ENCODE assay signal across 17 mouse cellular contexts in the genomic region with DNA sequence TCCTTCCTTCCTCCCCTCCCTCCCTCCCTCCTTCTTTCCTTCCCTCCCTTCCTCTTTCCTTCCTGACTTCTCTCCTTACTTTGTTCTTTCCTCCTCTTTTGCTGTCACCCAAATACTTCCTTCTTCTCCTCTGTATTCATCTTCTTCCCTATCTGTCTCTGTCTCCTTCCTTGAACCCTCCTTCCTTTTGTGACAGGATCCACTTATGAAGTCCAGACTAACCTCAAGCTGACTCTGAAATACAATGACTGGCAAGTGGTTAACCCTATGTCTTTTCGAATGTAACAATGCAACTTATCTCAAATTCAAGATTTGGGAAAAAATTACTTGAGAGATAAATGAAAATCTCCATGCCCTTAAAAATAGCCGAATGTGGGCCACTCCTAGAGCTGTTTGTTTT.
"Had no signal": no experiment of that assay in that cellular context is flagged by ENCODE, and none has a peak within 500 bp of the region (broad histone marks: within the 10 kb centered on the region; RNA-seq: fewer than 3 reads in every experiment).

No protein-coding gene starts in this region.

- H3K9ac ChIP-seq: intestine, embryonic 15.5 days; liver, embryonic 13.5 days; midbrain, embryonic 13.5 days had no signal

- H3K4me1 ChIP-seq: intestine, embryonic 15.5 days; liver, embryonic 13.5 days; megakaryocyte, embryonic 14.5 days; midbrain, embryonic 10.5 days; midbrain, embryonic 13.5 days had no signal

- ATAC-seq: intestine, embryonic 15.5 days; midbrain, embryonic 13.5 days; midbrain, embryonic 16.5 days had no signal

- H3K4me2 ChIP-seq: intestine, embryonic 15.5 days; liver, embryonic 13.5 days; midbrain, embryonic 13.5 days had no signal

- H3K27ac ChIP-seq: intestine, embryonic 15.5 days; liver, embryonic 13.5 days; midbrain, embryonic 10.5 days; midbrain, embryonic 13.5 days had no signal

- H3K4me3 ChIP-seq: intestine, embryonic 15.5 days; liver, embryonic 13.5 days; megakaryocyte, embryonic 14.5 days; midbrain, embryonic 10.5 days; midbrain, embryonic 13.5 days had no signal

- DNase-seq: kidney, adult 11 months; kidney, adult 9 months; kidney, postnatal 10 days; kidney, postnatal 36 days; liver, embryonic 13.5 days; lung, postnatal 10 days; lung, postnatal 4 days; right cerebral cortex, postnatal 14 days; spleen, adult 18-20 months; thymus, adult 2 months; thymus, postnatal 14 days; thymus, postnatal 4 days had no signal

- H3K36me3 ChIP-seq: intestine, embryonic 15.5 days; liver, embryonic 13.5 days; midbrain, embryonic 10.5 days; midbrain, embryonic 13.5 days had no signal

- H3K9me3 ChIP-seq: intestine, embryonic 15.5 days; liver, embryonic 13.5 days; megakaryocyte, embryonic 14.5 days; midbrain, embryonic 10.5 days; midbrain, embryonic 13.5 days had no signal

- H3K27me3 ChIP-seq: intestine, embryonic 15.5 days; liver, embryonic 13.5 days; megakaryocyte, embryonic 14.5 days; midbrain, embryonic 13.5 days had no signal
